Mouse (Mus musculus) thymus, postnatal 0 days (tissue): Measurements from ENCODE around the gene Med24. TPM values are rescaled to one million over a fixed set of nuclear protein-coding genes. Genes with fewer than 3 reads are reported as not detected.

ENCODE experiments used
- DNase-seq: peaks from one replicate; pipeline ENCODE4 v3.0.0-alpha.2; 2015; ENCODE audit warnings: low spot score
- polyA plus RNA-seq: library from polyadenylated mRNA; unstranded; fragments of >200 nt; fragmentation: Nextera tagmentation; extraction: Ambion mirVana; gene quantifications from 2 replicates; pipeline ENCODE4 v1.2.1, GENCODE M21; 2015

Gene Med24
- polyA plus RNA-seq, 1 experiment from 2014 or later: 48.3 TPM

- DNase-seq: peak; percentile 15
Observed at GRCm38 (mm10) chr11:98765421-98766309, 36.4 kb upstream of the Med24 start.

- no peak for DNase-seq
Observed at GRCm38 (mm10) chr11:98764746-98765145, 35.5 kb upstream of the Med24 start.

DNA sequence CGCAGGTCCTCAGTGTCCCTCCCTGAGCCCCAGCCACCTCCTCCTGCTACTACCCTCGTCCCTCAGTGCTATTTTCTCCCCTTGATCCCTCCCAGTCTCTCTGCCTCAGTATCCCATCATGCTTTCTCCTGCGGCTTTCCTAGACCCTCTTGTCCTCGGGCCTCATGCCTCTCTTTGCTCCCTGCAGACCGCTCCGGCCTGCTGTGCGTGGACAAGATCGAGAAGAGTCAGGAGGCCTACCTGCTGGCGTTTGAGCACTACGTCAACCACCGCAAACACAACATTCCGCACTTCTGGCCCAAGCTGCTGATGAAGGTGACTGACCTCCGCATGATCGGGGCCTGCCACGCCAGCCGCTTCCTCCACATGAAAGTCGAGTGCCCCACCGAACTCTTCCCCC lies 34.9 kb upstream of the Med24 start:
- no peak for DNase-seq

DNA sequence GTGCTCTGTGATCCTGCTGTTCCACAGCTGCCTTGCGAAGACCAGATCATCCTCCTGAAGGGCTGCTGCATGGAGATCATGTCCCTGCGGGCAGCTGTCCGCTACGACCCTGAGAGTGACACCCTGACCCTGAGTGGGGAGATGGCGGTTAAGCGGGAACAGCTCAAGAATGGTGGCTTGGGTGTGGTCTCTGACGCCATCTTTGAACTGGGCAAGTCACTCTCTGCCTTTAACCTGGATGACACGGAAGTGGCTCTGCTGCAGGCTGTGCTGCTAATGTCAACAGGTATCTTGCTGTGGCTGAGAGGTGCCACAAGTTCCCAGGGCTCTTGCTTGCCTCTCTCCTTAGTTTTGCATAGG lies 34.2 kb upstream of the Med24 start:
- DNase-seq: no peak

DNA sequence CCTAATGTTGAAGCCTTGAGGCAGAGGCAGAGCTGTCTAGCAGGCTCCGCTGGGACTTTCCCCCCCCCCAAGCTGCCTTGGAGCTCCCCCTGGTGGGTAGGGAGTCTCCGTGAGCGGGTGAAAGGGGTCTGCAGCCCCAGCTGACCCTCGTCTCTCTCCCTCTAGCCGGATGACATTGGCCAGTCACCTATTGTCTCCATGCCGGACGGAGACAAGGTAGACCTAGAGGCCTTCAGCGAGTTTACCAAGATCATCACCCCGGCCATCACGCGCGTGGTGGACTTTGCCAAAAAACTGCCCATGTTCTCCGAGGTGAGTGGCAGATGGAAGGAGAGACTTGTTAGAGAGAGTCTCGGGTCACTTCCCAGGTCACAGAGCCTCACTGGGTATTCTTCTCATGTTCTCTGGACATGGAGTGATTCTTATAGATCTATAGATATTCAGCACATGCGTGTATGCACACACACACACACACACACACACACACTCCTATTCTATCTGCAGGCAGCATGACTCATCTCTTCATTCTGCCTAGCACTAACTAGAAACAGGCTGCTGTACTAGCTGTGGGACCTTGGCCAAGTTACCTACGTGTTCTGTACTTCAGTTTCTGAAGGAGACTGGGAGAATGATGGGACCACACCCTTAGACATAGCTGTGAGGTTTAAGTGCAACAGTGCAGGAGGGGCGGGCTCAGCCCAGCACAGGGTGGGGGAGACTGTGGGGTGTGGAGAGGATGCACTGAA lies 33.7 kb upstream of the Med24 start:
- DNase-seq: peak; percentile 13

GRCm38 (mm10) chr11:98761939-98762338 lies 32.7 kb upstream of the Med24 start:
- DNase-seq: no peak

DNA sequence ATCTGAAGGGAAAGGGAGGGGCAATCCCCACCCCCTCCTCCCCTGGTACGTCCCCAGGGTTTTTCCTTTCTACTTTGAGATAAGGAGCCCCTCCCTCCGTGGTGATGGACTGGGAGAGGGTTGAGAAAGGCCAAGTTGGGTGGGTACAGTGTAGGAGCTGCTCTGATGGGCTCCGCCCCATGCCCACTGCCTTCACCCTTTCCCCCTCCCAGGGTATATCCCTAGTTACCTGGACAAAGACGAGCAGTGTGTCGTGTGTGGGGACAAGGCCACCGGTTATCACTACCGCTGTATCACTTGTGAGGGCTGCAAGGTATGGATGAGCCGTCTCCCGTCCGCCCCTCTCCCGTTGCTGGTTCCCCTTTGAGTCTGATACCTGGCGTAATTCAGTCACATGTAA lies 27.5 kb upstream of the Med24 start:
- no peak for DNase-seq

GRCm38 (mm10) chr11:98755726-98756380 lies 26.6 kb upstream of the Med24 start:
- no peak for DNase-seq

- peak; percentile 83 for DNase-seq
Observed at GRCm38 (mm10) chr11:98754621-98755181, 25.5 kb upstream of the Med24 start.

GRCm38 (mm10) chr11:98754151-98754620 lies 25.0 kb upstream of the Med24 start:
- DNase-seq: peak; percentile 4

DNA sequence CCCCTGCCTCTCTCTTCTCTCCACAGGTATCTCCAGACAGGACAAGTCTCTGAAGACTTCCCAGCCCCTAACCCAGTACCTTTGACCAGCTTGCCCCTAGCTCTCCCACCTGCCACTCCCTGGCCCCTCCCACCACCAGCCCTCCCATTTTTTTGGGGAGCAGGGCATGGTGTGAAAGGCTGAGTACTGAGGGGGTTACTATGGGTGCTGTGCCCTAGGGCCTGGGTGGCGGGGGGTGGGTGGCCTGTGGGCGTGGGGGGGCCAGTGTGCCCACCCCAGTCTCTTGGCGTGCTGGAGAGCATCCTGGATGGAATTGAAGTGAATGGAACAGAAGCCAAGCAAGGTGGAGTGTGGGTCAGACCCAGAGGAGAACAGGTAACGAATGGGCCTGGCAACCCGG lies 24.0 kb upstream of the Med24 start:
- DNase-seq: no peak

- DNase-seq: no peak
Observed at GRCm38 (mm10) chr11:98752562-98753140, 23.4 kb upstream of the Med24 start.

DNA sequence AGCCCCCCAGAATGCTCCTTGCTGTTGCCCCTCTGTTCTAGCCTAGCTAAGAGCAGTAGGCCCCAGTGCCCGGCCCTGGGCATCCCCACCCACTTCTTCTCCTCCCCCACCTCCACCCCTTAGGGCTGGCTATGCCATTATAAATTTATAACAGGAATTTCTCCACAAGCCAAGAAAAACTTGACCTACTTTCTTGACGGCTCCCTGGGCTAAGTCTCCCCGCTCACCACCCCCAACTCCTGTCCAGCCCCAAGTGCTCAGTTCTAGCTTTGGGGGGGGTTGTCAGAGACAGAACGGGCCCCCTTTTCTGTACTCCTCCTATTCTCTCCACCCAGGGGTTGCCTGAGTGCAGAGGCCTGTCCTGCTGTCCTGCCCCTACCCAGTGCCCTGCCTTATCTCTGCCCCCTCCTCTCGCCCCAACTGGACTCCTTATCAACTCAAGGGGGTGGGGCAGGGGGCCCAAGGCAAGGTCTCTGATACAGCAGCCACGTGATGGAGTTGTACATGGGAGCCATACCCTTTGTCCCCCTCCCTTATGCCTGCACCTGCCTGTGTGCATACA lies 22.1 kb upstream of the Med24 start:
- DNase-seq: no peak

DNA sequence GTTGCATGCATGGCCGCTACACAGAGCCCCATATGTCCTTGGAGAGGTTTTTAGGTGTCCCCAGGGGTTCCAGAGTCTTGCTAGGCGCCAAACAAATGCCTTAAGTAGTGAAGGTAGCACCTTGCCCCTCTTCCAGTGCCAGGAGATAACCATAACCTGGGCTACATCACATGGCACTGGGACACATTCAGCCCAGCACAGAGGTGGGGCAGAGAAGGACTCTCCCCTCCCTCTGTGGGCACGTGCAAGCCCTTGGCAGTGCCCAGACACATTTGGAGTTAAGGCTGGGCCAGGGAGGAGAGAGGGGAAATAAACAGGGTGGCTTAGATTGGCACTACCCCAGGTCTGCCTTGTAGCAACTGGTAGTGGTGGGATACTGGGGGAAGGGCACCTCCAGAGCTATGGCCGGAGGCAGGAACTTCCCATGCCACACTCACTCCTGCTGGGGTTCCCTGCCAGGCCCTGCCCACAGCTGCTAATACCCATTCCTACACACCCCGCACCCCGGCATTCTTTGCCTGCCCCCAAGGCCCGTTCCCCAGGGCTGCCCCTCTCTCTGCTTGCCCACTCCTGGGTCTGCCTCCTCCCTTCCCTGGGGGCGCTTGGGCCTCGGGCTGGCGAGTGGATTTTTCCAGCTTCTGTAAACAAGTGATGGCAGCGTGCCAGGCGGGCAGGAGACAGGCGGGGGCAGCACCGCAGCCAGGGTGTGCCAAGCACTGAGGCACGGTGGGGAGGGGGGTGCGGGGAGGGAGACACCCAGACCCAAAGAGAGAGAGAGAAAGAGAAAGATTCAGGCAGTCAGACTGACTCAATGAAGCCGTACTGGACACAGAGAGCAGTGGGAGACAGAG lies 21.3 kb upstream of the Med24 start:
- DNase-seq: no peak

GRCm38 (mm10) chr11:98749716-98750115 lies 20.5 kb upstream of the Med24 start:
- DNase-seq: no peak

- no peak for DNase-seq
Observed at GRCm38 (mm10) chr11:98748506-98749416, 19.5 kb upstream of the Med24 start.

DNA sequence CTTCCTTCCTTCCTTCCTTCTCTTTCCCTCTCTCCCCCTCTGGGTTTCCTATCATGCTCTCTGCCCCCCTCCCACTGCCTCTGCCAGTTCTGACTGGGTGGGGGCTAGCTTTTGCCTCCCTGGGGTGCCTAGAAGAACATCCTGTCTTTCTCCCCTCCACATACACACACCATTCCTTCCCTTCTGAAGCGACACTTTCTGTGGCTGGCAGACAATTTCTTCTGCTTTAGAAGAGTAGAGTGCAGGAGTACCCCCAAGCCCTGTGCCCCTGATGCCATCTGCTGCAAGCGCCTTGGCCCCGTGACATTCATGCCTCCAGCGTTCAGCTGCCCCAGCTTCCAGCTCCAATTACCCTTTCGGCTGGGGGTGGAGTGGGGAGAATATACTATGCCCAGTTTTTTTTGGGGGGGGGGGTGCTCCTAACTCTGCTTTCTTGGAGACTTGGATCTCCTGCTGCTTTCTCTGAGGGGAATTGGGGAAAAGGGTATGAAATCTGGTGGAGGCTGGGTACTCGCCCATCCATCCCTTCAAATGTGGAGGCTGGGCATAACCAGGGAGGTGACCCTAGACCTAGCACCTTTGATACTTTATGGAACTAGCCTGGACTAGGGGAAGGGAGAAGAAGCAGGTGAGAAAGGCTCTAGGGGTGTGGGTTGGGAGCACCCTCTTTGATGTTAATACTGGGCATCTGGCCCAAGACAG lies 18.7 kb upstream of the Med24 start:
- peak; percentile 57 for DNase-seq
